Mouse (Mus musculus) CD4-positive, CD25-positive, alpha-beta regulatory T cell, adult 4 months (primary cell): ENCODE results near the gene Bricd5. TPM values are rescaled to one million over a fixed set of nuclear protein-coding genes. Genes with fewer than 3 reads are reported as not detected.
A peak's percentile ranks its signal among the peaks of the same experiment; 100 is the strongest.

Experiments used
- ATAC-seq: one replicate; pipeline ENCODE4 v1.8.0; 2017
- polyA plus RNA-seq, 2 experiments: library from polyadenylated mRNA; unstranded; fragments of 100-300 nt; shearing (Covaris generic); gene quantifications; one replicate each; pipeline ENCODE4 v1.2.1; 2017

The Bricd5 gene
- polyA plus RNA-seq, 2 experiments from 2014 or later: not detected

DNA sequence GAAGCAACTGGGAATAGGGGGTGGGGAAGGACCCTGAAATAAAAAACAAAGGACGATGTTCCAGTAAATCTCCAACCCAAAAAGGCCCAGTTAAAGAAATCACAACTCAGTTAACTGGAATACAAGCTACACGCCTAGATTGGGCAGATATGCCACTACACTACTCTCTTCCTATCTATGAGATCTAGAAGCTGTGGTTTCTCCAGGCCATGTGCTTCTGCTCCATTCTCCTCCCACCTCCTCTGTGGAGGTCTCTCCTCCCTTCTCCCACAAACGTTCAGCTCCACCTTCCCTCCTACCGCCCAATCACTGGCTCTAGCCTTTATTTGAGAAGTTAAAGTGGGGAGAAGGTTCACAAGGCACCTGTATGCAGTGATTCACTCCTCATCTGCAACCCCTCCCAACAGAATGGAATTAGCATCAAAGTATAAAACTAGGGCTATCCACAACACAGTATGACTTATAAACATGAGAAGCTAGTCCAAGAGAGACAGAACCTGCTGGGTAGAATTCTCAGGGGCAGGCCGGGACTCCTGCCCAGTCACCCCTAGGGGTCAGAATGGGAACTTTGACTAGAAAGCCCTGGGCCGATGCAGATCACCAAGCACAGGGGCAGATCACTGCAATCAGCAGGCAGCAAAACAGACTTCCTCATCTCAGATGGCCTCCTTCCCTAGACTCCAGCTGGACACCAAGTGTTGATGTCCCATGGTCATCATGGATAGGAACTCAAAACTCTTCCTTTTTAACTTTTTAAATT lies 10.1 kb upstream of the Bricd5 start:
- no peak for ATAC-seq

GRCm38 (mm10) chr17:24468636-24469246 lies 4.9 kb upstream of the Bricd5 start:
- ATAC-seq: no peak

- ATAC-seq: no peak
Measured at GRCm38 (mm10) chr17:24469336-24469909, 4.3 kb upstream of the Bricd5 start.

DNA sequence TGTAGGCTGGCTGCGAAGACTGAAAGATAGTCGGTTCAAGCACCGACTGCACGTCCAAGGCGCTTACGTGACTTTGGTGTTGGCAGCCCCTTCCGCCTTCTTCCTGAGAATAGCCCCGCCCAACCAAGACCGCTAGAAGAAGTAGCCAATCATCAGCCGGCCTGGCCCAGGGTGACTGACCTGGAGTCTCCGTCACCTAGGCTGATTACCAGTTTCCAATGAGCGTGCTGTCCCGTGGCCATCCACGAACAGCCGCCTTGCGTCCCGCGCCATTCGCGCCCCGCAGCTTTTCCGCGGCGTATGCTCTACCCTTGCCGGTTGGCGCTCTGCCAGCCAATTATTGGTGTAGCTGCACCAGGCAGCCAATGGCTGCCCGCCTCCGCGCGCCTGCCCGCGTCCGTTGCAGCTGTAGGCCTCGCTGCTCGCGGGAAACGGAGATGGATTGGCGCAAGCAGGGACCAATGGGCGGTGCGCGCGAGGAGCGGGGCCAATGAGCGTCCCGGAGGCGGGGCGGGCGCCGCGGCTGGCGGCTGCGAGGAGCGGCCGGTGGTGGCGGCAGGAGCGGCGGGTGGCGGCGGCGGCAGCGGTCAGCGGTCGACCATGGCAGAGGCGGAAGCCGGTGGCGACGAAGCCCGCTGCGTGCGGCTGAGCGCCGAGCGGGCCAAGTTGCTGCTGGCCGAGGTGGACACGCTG lies 3.6 kb upstream of the Bricd5 start, which contains the start of the genes E4f1 and Pgp:
E4f1 (minus strand) TSS at position 404 of the 693 bp plus-strand sequence.
Pgp (plus strand) TSS at position 483 of the 693 bp plus-strand sequence.
- ATAC-seq: peak; percentile 98

GRCm38 (mm10) chr17:24470701-24471527 lies 2.8 kb upstream of the Bricd5 start:
- peak; percentile 1 for ATAC-seq

DNA sequence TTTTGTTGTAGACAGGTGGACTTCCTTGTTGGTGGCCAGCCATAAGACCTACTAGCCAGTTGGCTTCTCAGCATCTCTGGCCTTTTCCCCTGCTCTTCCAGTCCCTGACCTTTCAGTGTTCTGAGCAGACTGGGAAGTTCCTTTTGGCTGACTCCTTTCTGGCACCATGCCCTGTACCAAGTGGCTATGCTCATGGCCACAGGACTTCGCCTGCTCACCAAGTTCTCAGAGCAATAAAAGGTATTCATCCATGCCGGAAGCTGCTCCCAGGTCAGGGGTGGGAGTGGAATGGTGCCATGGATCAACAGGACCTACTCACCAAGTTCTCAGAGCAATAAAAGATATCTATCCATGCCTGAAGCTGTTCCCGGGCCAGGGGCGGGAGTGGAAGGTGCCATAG lies 1.2 kb upstream of the Bricd5 start:
- no peak for ATAC-seq

DNA sequence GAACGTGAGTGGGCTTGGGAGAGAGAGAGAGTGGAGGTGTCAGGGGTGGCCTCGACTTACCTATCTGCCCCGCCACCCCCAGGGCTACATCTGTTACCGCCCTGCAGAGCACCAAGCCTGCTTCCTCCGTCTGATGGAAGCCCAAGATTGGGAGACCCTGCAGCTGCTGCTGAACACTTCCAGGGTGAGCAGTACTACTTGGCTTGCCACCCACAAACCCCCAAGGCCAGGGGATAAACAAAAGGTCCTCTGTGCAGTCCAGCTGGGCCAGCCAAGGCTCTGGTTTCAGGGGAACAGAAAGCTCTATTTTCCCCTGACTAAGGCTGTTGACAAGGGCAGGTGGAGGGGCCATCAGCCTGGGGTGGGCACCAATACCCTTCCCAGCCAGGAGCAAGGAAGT lies 873 bp downstream of the Bricd5 start:
- ATAC-seq: no peak

DNA sequence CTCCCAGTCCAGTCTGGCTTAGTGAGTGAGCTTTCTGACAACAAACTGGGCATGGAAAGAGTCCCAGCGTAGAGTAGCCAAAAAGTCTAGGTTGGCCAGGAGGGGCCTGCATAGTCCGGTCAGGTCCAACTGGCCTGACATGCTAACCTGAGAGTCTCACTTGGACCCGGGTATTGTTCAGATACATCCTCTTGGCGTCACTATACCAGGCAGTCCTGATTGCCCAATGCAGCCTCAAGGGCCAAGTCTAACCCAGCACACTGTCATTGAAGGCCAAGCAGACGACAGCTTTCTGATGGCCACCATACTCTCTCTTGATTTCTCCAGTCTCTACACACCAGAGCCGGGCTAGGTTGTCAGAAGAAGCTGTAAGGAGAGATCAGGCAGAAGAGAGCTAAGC lies 1.9 kb downstream of the Bricd5 start:
- ATAC-seq: no peak

DNA sequence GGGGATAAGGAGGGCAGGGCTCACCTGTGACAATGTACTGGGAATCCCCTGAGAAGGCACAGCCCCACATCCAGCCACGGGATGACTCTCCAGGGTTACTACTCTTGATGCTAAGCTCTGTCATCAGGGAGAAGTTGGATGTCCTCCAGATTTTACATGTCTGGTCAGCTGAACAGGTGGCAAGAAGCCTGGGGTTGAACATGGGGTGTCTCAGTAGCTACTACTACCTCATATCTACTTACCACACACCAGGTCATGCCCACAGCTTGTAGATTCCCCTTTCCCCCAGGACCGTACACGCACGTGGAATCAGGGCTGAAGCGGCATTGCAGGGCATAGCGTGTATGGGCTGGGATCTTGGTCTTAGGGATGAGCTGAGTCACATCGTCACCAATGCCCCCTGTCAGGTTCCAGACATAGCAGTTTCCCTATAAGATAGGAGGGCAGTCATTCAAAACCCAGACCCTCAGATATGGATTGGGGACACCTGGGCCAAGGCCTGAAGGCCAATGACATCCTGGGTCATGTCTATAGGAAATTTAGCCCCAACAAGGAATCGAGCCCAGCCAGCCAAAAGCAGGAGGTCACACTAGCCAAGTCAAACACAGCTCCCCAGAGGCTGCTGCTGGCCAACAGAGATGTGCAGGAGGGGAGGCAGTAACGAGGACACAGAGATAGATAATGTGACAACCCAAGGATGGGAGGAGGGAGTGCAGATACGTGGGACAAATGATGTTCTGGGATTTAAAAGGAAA lies 2.5 kb downstream of the Bricd5 start:
- no peak for ATAC-seq

DNA sequence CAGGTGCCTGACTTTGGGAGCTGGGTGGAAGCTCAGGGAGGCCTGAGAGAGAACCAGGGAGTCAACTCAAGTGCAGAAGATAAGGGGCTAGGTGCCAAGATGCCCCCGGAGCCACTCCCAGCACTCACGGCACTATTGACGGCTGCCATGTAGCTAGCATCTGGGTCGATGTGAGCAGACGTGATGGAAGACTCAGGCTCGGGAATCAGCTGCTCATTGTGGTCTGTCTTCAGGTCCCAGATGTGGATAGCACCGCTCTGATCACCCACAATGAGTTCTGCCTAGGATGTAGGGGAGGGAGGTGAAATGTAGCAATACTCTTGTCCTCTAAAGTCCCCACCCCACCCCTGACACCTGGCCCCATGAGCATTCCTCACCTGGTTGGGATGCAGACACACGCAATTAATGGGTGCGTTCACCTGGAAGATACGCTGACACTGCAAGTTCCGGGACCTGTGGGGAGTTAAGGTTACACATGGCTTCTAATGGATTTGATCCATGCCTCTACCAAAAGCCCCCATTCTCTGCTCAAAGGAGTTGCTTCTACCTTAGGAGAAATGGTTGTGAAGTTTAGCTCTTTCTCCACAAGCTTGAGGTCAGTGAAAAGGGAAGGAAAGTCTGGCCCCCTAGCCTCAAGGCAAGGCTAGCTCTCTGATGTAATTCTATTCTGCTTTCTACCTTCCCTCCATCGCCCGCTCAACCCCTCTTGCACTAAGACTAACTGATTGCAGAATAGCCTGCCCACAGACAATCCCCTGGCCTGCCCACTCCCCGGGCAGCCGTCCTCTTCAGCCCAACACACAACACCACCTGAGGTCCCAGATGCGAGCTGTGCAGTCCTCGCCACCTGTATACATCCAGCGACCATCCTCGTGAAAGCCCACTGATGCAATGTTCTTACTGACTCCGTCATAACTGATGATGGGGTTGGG lies 3.6 kb downstream of the Bricd5 start:
- no peak for ATAC-seq

DNA sequence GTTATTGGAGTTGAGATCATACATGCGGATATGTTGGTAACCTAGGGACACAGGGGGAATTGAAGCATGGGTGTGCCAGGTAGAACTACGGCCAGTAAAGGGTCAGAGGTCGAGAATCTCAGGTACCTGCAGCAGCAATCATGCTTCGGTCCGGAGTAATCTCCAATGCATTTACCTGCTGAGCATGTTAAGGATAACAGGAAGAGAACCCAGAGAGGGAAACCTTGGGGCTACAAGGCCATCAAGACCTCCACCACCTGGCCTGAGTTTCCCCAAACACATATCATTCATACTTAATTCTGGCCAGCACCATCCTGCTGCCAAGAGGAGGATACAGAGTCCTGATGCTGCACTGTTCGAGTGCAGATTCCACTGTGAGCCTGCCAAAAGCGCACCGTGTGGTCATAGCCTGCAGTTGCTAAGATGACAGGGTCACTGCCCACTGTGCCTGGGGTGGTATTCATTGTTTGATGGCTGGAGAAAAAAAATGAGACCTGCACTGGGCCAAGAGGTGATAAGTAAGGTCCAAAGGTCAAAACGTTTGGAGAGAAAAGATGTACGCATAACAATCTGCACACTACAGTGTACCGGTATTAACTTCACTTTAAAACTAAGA lies 4.4 kb downstream of the Bricd5 start:
- no peak for ATAC-seq

GRCm38 (mm10) chr17:24478663-24479380 lies 5.1 kb downstream of the Bricd5 start, which contains the start of gene Mlst8:
Gene Mlst8, minus strand, starts transcription at chr17:24479078.
- ATAC-seq: peak; percentile 94

GRCm38 (mm10) chr17:24479431-24479830 lies 5.7 kb downstream of the Bricd5 start:
- ATAC-seq: no peak

GRCm38 (mm10) chr17:24480201-24480826 lies 6.6 kb downstream of the Bricd5 start:
- no peak for ATAC-seq

GRCm38 (mm10) chr17:24481027-24481815 lies 7.5 kb downstream of the Bricd5 start:
- ATAC-seq: no peak

DNA sequence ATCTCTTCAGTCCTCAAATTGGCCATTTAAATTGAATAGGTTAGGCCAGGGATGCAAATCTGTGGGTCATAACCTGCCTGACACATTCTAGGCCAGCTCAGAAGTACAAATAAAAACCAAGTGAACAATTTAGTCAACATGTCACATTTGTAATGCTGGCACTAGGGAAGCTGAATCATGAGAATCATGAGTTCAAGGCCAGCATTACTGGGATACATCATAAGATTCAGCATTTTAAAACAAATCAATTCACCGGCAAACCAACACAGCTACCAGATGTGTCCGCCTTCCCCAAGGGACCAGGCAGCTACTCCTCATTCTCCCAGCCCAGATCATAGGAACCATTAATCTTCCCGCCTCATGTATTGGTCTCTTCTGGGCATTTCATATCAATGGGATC lies 9.8 kb downstream of the Bricd5 start:
- ATAC-seq: no peak

DNA sequence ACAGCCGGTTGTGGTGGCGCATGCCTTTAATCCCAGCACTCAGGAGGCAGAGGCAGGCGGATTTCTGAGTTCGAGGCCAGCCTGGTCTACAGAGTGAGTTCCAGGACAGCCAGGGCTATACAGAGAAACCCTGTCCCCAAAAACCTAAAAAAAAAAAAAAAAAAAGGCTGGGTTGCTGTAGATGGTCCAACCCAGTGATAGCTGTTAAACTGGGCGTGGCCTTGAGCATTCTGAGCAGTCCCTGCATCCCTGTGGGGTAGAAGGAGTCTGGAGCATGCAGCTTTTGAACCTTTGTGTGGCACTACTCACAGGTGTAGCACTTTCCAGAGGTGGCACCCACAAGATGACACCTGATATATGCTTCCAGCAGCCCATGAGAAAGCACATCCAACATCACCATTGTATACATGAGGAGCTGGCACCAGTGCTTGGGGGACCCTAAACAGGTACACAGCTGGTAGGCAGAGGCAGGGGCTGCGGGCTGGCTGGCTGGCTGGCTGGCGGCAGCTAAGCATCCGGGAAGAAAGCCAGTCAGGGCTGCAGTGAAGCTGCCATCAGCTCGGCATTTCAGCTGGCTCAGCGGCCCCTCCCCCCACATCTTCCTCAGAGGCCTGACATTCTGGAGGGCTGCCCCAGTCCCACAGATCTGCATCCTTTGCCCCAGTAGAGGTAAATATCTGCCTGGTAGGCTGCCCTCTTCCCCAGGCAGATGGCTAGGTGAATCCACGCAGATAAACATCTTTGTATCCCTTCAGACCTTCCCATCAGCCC lies 11.6 kb downstream of the Bricd5 start:
- no peak for ATAC-seq
